Mouse (Mus musculus) intestine, postnatal 0 days (tissue): ENCODE data around the gene Pnn. TPM values are rescaled to one million over a fixed set of nuclear protein-coding genes. Genes with fewer than 3 reads are reported as not detected.

Experiments used
- ATAC-seq: fragments of 200-750 bp; cut with Nextera tagmentation; 2 replicates; pipeline ENCODE4 v1.8.0; 2017; ENCODE audit warnings: mild to moderate bottlenecking, moderate TSS enrichment, moderate library complexity
- H3K27ac ChIP-seq: fragments of 300-500 bp; sonication (generic); 2 replicates; pipeline ENCODE4 v1.5.1; 2014; ENCODE audit warnings: mild to moderate bottlenecking, low read depth, low read length, moderate library complexity
- H3K27me3 ChIP-seq: fragments of 300-500 bp; sonication (generic); replicated peaks from 2 replicates; pipeline ENCODE4 v1.6.1; 2014; ENCODE audit warnings: low read length, mixed read lengths; ENCODE audit not compliant: control insufficient read depth, insufficient read depth
- H3K36me3 ChIP-seq: fragments of 300-500 bp; sonication (generic); 2 replicates; pipeline ENCODE4 v1.6.1; 2014; ENCODE audit warnings: mild to moderate bottlenecking, moderate library complexity; ENCODE audit not compliant: control insufficient read depth, insufficient read depth
- H3K4me1 ChIP-seq: fragments of 300-500 bp; sonication (generic); replicated peaks from 2 replicates; pipeline ENCODE4 v1.6.1; 2014; ENCODE audit warnings: antibody characterized with exemption, low read length, mixed read lengths; ENCODE audit not compliant: control insufficient read depth, insufficient read depth
- H3K4me2 ChIP-seq: fragments of 300-500 bp; sonication (generic); replicated peaks from 2 replicates; pipeline ENCODE4 v1.6.1; 2014; ENCODE audit warnings: low read depth, mild to moderate bottlenecking, moderate library complexity
- H3K4me3 ChIP-seq: fragments of 300-500 bp; sonication (generic); 2 replicates; pipeline ENCODE4 v1.5.1; 2014; ENCODE audit warnings: low read depth, low read length
- H3K9ac ChIP-seq: fragments of 300-500 bp; sonication (generic); 2 replicates; pipeline ENCODE4 v1.6.1; 2014; ENCODE audit warnings: mild to moderate bottlenecking, low read depth, low read length
- H3K9me3 ChIP-seq: fragments of 300-500 bp; sonication (generic); 2 replicates; pipeline ENCODE4 v1.6.1; 2016; ENCODE audit warnings: mixed run types; ENCODE audit not compliant: control insufficient read depth
- CTCF ChIP-seq: sonication (generic); IDR thresholded peaks from 2 replicates; pipeline ENCODE4 v1.5.1; 2016; ENCODE audit warnings: low read depth, mild to moderate bottlenecking, control low read depth, antibody characterized with exemption, moderate library complexity
- WGBS: fragments of 180-500 bp; shearing (Covaris S2); extraction: QIAGEN DNeasy Blood & Tissue Kit; methylation state at CpG from one replicate; pipeline ENCODE4 v1.1.7; 2014; 5-methylcytosine and 5-hydroxymethylcytosine counted together
- polyA plus RNA-seq: library from polyadenylated mRNA; unstranded; fragments of >200 nt; fragmentation: Nextera tagmentation; extraction: Ambion mirVana; gene quantifications from 2 replicates; pipeline ENCODE4 v1.2.1, GENCODE M21; 2015

The Pnn gene
- polyA plus RNA-seq, 1 experiment from 2014 or later: 27.1 TPM

- H3K9ac ChIP-seq: no peak overlapping the region
- peaks cover 7% of the 10 kb centered on the region; the same call in 1 of the 2 replicates for H3K36me3 ChIP-seq
- ATAC-seq: peak; percentile 45; the same call in 1 of the 2 replicates
- WGBS: 66% methylated on average over 5 of the region's 5 CpGs
- H3K27ac ChIP-seq: peak overlapping the region; percentile 75; the same call in 1 of the 2 replicates
- H3K27me3 ChIP-seq: no peaks in the 10 kb centered on the region
- no peaks in the 10 kb centered on the region for H3K4me1 ChIP-seq
- no peak for TF ChIP-seq CTCF
- H3K9me3 ChIP-seq: no peaks in the 10 kb centered on the region
- H3K4me2 ChIP-seq: no peak overlapping the region
- H3K4me3 ChIP-seq: no peak overlapping the region
Measured at GRCm38 (mm10) chr12:59106491-59106890, 39.8 kb downstream of the Pnn start.

GRCm38 (mm10) chr12:59107926-59108325, 41.2 kb downstream of the Pnn start:
- Histone ChIP-seq H3K4me1 (no peaks in the 10 kb centered on the region), H3K27me3 (no peaks in the 10 kb centered on the region), H3K9me3 (no peaks in the 10 kb centered on the region), H3K36me3 (peaks cover 7% of the 10 kb centered on the region; the same call in 1 of the 2 replicates), H3K4me3 (no peak overlapping the region), H3K9ac (no peak overlapping the region), H3K27ac (no peak overlapping the region), H3K4me2 (no peak overlapping the region)
- no peak for ATAC-seq
- WGBS: 88% methylated on average over 4 of the region's 4 CpGs
- TF ChIP-seq CTCF: no peak

- no peak overlapping the region for H3K4me3 ChIP-seq
- no peak overlapping the region for H3K9ac ChIP-seq
- H3K27me3 ChIP-seq: no peaks in the 10 kb centered on the region
- 62% methylated on average over 3 of the region's 3 CpGs for WGBS
- TF ChIP-seq CTCF: no peak
- ATAC-seq: no peak
- peaks cover 4% of the 10 kb centered on the region; the same call in 1 of the 2 replicates for H3K36me3 ChIP-seq
- H3K9me3 ChIP-seq: no peaks in the 10 kb centered on the region
- H3K4me2 ChIP-seq: no peak overlapping the region
- H3K27ac ChIP-seq: no peak overlapping the region
- no peaks in the 10 kb centered on the region for H3K4me1 ChIP-seq
Measured at GRCm38 (mm10) chr12:59117184-59117583, 50.5 kb downstream of the Pnn start.

Other genes with a start within 250 kb of the Pnn start
- gene Sec23a, start 54.9 kb upstream of the Pnn start, polyA plus RNA-seq: 120 and 124 TPM in 2 replicates
- 7.7 and 8.8 TPM in 2 replicates for gene Gemin2, start 53.5 kb upstream of the Pnn start, polyA plus RNA-seq
- 86.9 and 89.9 TPM in 2 replicates for gene Trappc6b, start 5.4 kb upstream of the Pnn start, polyA plus RNA-seq
- 131 and 137 TPM in 2 replicates for gene Mia2, start 28.9 kb downstream of the Pnn start, polyA plus RNA-seq
- gene Fbxo33, start 152.8 kb downstream of the Pnn start, polyA plus RNA-seq: 9.5 and 10.1 TPM in 2 replicates